Mouse (Mus musculus): ENCODE data around the gene Ephb4.

The Ephb4 gene

GRCm38 (mm10) chr5:137358382-137358781, 8.5 kb downstream of the Ephb4 start:
- DNase-seq (ENCODE audit: low read depth, low spot score), result peak; percentile 20

GRCm38 (mm10) chr5:137369665-137370064, 19.8 kb downstream of the Ephb4 start:
- DNase-seq (ENCODE audit: low read depth, low spot score), result no peak

- DNase-seq (ENCODE audit: low read depth, low spot score), result no peak
These were observed 23.6 kb downstream of the Ephb4 start for GRCm38 (mm10) chr5:137373371-137373950.

GRCm38 (mm10) chr5:137374521-137375080, 24.7 kb downstream of the Ephb4 start:
- no peak for DNase-seq (ENCODE audit: low read depth, low spot score)

- no peak for DNase-seq (ENCODE audit: low read depth, low spot score)
These were observed 25.7 kb downstream of the Ephb4 start for GRCm38 (mm10) chr5:137375627-137376026.

GRCm38 (mm10) chr5:137376198-137376597, 26.3 kb downstream of the Ephb4 start:
- no peak for DNase-seq (ENCODE audit: low read depth, low spot score)

GRCm38 (mm10) chr5:137376722-137377121, 26.8 kb downstream of the Ephb4 start:
- no peak for DNase-seq (ENCODE audit: low read depth, low spot score)

- DNase-seq (ENCODE audit: low read depth, low spot score), result no peak
These were observed 27.3 kb downstream of the Ephb4 start for GRCm38 (mm10) chr5:137377176-137377575.

- DNase-seq (ENCODE audit: low read depth, low spot score), result no peak
These were observed 27.7 kb downstream of the Ephb4 start for GRCm38 (mm10) chr5:137377603-137378002.

- peak; percentile 71 for DNase-seq (ENCODE audit: low read depth, low spot score)
These were observed 31.2 kb downstream of the Ephb4 start for GRCm38 (mm10) chr5:137381152-137381551.

GRCm38 (mm10) chr5:137383441-137383840, 33.5 kb downstream of the Ephb4 start:
- DNase-seq (ENCODE audit: low read depth, low spot score), result no peak

- DNase-seq (ENCODE audit: low read depth, low spot score), result no peak
These were observed 36.8 kb downstream of the Ephb4 start for GRCm38 (mm10) chr5:137386712-137387111.

- no peak for DNase-seq (ENCODE audit: low read depth, low spot score)
These were observed 41.7 kb downstream of the Ephb4 start for GRCm38 (mm10) chr5:137391641-137392040.

- peak; percentile 8 for DNase-seq (ENCODE audit: low read depth, low spot score)
These were observed 44.5 kb downstream of the Ephb4 start for GRCm38 (mm10) chr5:137394456-137394855.

- no peak for DNase-seq (ENCODE audit: low read depth, low spot score)
These were observed 54.2 kb downstream of the Ephb4 start for GRCm38 (mm10) chr5:137404081-137404480.

GRCm38 (mm10) chr5:137409451-137409850, 59.5 kb downstream of the Ephb4 start:
- no peak for DNase-seq (ENCODE audit: low read depth, low spot score)

- DNase-seq (ENCODE audit: low read depth, low spot score), result peak; percentile 66
These were observed 60.2 kb downstream of the Ephb4 start for GRCm38 (mm10) chr5:137410066-137410465.

- DNase-seq (ENCODE audit: low read depth, low spot score), result no peak
These were observed 60.6 kb downstream of the Ephb4 start for GRCm38 (mm10) chr5:137410549-137410948.

GRCm38 (mm10) chr5:137411235-137411634, 61.3 kb downstream of the Ephb4 start:
- no peak for DNase-seq (ENCODE audit: low read depth, low spot score)

GRCm38 (mm10) chr5:137414253-137414652, 64.3 kb downstream of the Ephb4 start:
- DNase-seq (ENCODE audit: low read depth, low spot score), result no peak

GRCm38 (mm10) chr5:137419105-137419504, 69.2 kb downstream of the Ephb4 start:
- no peak for DNase-seq (ENCODE audit: low read depth, low spot score)

- DNase-seq (ENCODE audit: low read depth, low spot score), result no peak
These were observed 69.9 kb downstream of the Ephb4 start for GRCm38 (mm10) chr5:137419841-137420240.

GRCm38 (mm10) chr5:137425648-137426047, 75.7 kb downstream of the Ephb4 start:
- DNase-seq (ENCODE audit: low read depth, low spot score), result no peak

Measured in A20 (cell line).